Mouse (Mus musculus) embryonic facial prominence, embryonic 11.5 days (tissue): Measurements from ENCODE around the gene Mfn1. TPM values are rescaled to one million over a fixed set of nuclear protein-coding genes. Genes with fewer than 3 reads are reported as not detected.

Experiments used
- ATAC-seq: fragments of 200-750 bp; cut with Nextera tagmentation; replicated peaks from 2 replicates; pipeline ENCODE4 v1.8.0; 2017; ENCODE audit warnings: low read depth; ENCODE audit not compliant: insufficient number of reproducible peaks, low FRiP score, low TSS enrichment
- DNase-seq: peaks from one replicate; pipeline ENCODE4 v3.0.0-alpha.2; 2015; ENCODE audit warnings: low spot score
- H3K27ac ChIP-seq: fragments of 300-500 bp; sonication (generic); replicated peaks from 2 replicates; pipeline ENCODE4 v1.5.1; 2014; ENCODE audit warnings: mild to moderate bottlenecking, low read depth, low read length, control low read depth
- H3K27me3 ChIP-seq: fragments of 300-500 bp; sonication (generic); 2 replicates; pipeline ENCODE4 v1.6.1; 2014; ENCODE audit warnings: mild to moderate bottlenecking, low read length, moderate library complexity, mixed read lengths; ENCODE audit not compliant: control insufficient read depth, insufficient read depth
- H3K36me3 ChIP-seq: fragments of 300-500 bp; sonication (generic); replicated peaks from 2 replicates; pipeline ENCODE4 v1.6.1; 2014; ENCODE audit warnings: low read depth, mild to moderate bottlenecking, low read length, moderate library complexity, mixed read lengths; ENCODE audit not compliant: control insufficient read depth, insufficient read depth
- H3K4me1 ChIP-seq: fragments of 300-500 bp; sonication (generic); 2 replicates; pipeline ENCODE4 v1.6.1; 2014; ENCODE audit warnings: low read length, mixed read lengths; ENCODE audit not compliant: control insufficient read depth, insufficient read depth
- H3K4me2 ChIP-seq: fragments of 300-500 bp; sonication (generic); 2 replicates; pipeline ENCODE4 v1.6.1; 2014; ENCODE audit warnings: low read depth, mild to moderate bottlenecking, control low read depth, low read length, moderate library complexity
- H3K4me3 ChIP-seq: fragments of 300-500 bp; sonication (generic); 2 replicates; pipeline ENCODE4 v1.5.1; 2014; ENCODE audit warnings: low read depth, low read length, control low read depth
- H3K9ac ChIP-seq: fragments of 300-500 bp; sonication (generic); replicated peaks from 2 replicates; pipeline ENCODE4 v1.6.1; 2014; ENCODE audit warnings: mild to moderate bottlenecking, control low read depth, low read length
- H3K9me3 ChIP-seq: fragments of 300-500 bp; sonication (generic); replicated peaks from 2 replicates; pipeline ENCODE4 v1.6.1; 2016; ENCODE audit warnings: mild to moderate bottlenecking, low read length, inconsistent platforms, mixed read lengths; ENCODE audit not compliant: control insufficient read depth
- WGBS: fragments of 180-500 bp; shearing (Covaris S2); extraction: QIAGEN DNeasy Blood & Tissue Kit; methylation state at CpG from one replicate; pipeline ENCODE4 v1.1.7; 2014; 5-methylcytosine and 5-hydroxymethylcytosine counted together
- polyA plus RNA-seq: library from polyadenylated mRNA; unstranded; fragments of >200 nt; fragmentation: Nextera tagmentation; extraction: Ambion mirVana; gene quantifications from 2 replicates; pipeline ENCODE4 v1.2.1, GENCODE M21; 2014

The Mfn1 gene
- 28.9 and 36.5 TPM in 2 replicates for polyA plus RNA-seq

- peak within 1 kb of the TSS; percentile 41 for H3K4me2 ChIP-seq
- peak within 1 kb of the TSS; percentile 84 for H3K9ac ChIP-seq
- WGBS = under 1% methylated on average over 36 of the region's 47 CpGs
- peak; percentile 96 for DNase-seq
- ATAC-seq = peak; percentile 99
- no peaks in the 10 kb centered on the region for H3K4me1 ChIP-seq
- no peaks in the 10 kb centered on the region for H3K9me3 ChIP-seq
- H3K27me3 ChIP-seq = no peaks in the 10 kb centered on the region
- H3K4me3 ChIP-seq = peak within 1 kb of the TSS; percentile 87
- H3K36me3 ChIP-seq = no peaks in the 10 kb centered on the region
- no peak within 1 kb of the TSS for H3K27ac ChIP-seq
Observed at GRCm38 (mm10) chr3:32529303-32529898, at the start of gene Mfn1. Mfn1 (plus strand) TSS chr3:32529465.

DNA sequence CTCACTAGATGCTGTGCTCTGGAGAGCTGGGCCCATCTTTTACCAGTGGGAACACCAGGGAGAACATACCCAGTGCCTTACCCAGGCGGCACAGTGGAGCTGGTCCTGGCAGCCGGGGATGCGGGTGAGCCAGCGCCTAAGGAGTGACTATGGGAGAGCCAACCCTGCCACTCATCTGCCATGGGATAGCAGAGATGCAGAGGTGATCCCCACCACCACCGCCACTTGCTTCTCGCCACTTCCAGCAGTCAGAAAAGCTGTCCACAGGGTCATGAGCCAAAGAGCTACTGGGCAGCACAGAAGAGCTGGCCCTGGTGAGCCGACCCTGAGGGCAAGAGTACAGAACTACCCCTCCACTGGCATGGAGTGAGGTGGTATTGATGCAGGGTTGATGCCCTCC, 49.3 kb upstream of the Mfn1 start:
- no peak overlapping the region for H3K4me2 ChIP-seq
- no peaks in the 10 kb centered on the region for H3K9me3 ChIP-seq
- no peak overlapping the region for H3K4me3 ChIP-seq
- H3K27ac ChIP-seq = no peak overlapping the region
- no peaks in the 10 kb centered on the region for H3K4me1 ChIP-seq
- no peaks in the 10 kb centered on the region for H3K27me3 ChIP-seq
- ATAC-seq (no peak), DNase-seq (no peak)
- WGBS = 96% methylated on average over 7 of the region's 7 CpGs
- H3K36me3 ChIP-seq = no peaks in the 10 kb centered on the region
- no peak overlapping the region for H3K9ac ChIP-seq

DNA sequence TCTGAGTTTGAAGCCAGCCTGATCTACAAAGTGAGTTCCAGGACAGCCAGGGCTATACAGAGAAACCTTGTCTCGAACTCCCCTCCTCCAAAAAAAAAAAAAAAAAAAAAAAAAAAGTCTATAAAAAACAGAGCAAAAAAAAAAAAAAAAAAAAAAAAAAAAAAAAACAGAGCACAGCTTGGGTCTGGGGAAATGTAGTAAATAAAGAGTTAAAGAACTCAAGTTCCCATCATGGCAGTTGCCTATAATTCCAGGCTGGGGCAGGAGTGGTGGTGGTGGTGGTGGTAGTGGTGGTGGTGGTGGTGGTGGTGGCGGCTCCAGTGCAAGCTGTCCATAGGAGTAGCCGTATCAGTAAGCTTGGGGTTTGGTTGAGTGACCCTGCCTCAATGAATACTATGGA, 46.2 kb upstream of the Mfn1 start:
- H3K36me3 ChIP-seq = no peaks in the 10 kb centered on the region
- H3K27ac ChIP-seq = no peak overlapping the region
- WGBS = 86% methylated on average over 3 of the region's 3 CpGs
- H3K27me3 ChIP-seq = no peaks in the 10 kb centered on the region
- no peak overlapping the region for H3K9ac ChIP-seq
- no peak for DNase-seq
- no peaks in the 10 kb centered on the region for H3K9me3 ChIP-seq
- H3K4me1 ChIP-seq = no peaks in the 10 kb centered on the region
- H3K4me2 ChIP-seq = no peak overlapping the region
- no peak overlapping the region for H3K4me3 ChIP-seq
- no peak for ATAC-seq

- ATAC-seq = no peak
- Histone ChIP-seq H3K4me2 (no peak overlapping the region), H3K27ac (no peak overlapping the region), H3K9me3 (no peaks in the 10 kb centered on the region), H3K4me1 (no peaks in the 10 kb centered on the region), H3K36me3 (no peaks in the 10 kb centered on the region), H3K27me3 (no peaks in the 10 kb centered on the region), H3K4me3 (no peak overlapping the region), H3K9ac (no peak overlapping the region)
- no peak for DNase-seq
- WGBS = 83% methylated on average over 4 of the region's 4 CpGs
Observed at GRCm38 (mm10) chr3:32486543-32486942, 42.7 kb upstream of the Mfn1 start.

DNA sequence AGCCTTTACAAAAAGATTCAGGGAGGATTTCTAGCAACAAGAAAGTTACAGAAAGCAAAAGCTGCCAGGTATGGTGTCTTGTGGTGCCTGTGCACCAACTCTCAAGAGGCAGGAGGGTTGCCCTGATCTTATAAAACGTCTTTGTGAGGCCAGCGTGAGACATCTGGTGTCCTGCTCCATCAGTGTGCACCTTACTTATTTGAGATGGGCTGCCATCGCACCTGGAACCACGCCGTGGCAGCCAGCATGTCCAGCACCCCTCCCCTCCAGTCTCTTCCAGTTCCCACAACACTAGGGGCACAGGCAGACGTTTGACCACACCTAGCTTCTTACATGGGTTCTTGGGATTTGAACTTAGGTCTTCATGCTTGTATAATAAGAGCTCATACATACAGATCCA, 41.1 kb upstream of the Mfn1 start:
- WGBS = 83% methylated on average over 6 of the region's 6 CpGs

GRCm38 (mm10) chr3:32490076-32490927, 39.0 kb upstream of the Mfn1 start:
- 81% methylated on average over 15 of the region's 15 CpGs for WGBS

More for the DNA sequence above, 41.1 kb upstream of the Mfn1 start:
- DNase-seq = no peak
- Histone ChIP-seq H3K36me3 (no peaks in the 10 kb centered on the region), H3K9me3 (no peaks in the 10 kb centered on the region), H3K9ac (no peak overlapping the region), H3K27me3 (no peaks in the 10 kb centered on the region), H3K27ac (no peak overlapping the region), H3K4me1 (no peaks in the 10 kb centered on the region), H3K4me3 (no peak overlapping the region), H3K4me2 (no peak overlapping the region)
- no peak for ATAC-seq

DNA sequence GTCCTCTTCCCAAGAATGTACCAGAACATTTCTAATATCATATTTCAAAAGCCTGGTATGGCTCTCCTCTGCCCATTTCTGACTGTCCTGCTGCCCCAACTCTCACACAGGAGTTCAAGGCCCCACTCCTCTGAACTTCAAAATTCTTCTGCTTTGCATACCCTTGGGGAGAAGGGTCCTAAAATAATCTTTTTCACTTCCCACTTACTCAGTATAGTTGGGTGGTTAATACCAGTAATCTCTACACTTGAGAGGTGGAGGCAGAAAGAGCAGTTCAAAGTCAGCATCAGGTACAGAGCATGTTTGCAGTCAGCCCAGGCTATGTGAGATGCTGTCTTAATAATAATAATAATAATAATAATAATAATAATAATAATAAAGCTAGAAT, 38.3 kb upstream of the Mfn1 start:
- ATAC-seq (no peak), DNase-seq (no peak)
- no peaks in the 10 kb centered on the region for H3K27me3 ChIP-seq
- no peak overlapping the region for H3K9ac ChIP-seq
- no peak overlapping the region for H3K4me2 ChIP-seq
- no peaks in the 10 kb centered on the region for H3K4me1 ChIP-seq
- H3K36me3 ChIP-seq = no peaks in the 10 kb centered on the region
- no peaks in the 10 kb centered on the region for H3K9me3 ChIP-seq
- no peak overlapping the region for H3K27ac ChIP-seq
- no peak overlapping the region for H3K4me3 ChIP-seq

More at GRCm38 (mm10) chr3:32490076-32490927, 39.0 kb upstream of the Mfn1 start:
- H3K4me2 ChIP-seq = no peak overlapping the region
- no peak overlapping the region for H3K27ac ChIP-seq
- no peaks in the 10 kb centered on the region for H3K4me1 ChIP-seq
- H3K9me3 ChIP-seq = no peaks in the 10 kb centered on the region
- ATAC-seq = no peak
- no peak overlapping the region for H3K4me3 ChIP-seq
- no peaks in the 10 kb centered on the region for H3K36me3 ChIP-seq
- DNase-seq = no peak
- no peaks in the 10 kb centered on the region for H3K27me3 ChIP-seq
- H3K9ac ChIP-seq = no peak overlapping the region
